Mouse (Mus musculus) lung, postnatal 0 days (tissue): ENCODE results near the gene Ralgps2.

Experiments
- CTCF ChIP-seq: IDR thresholded peaks from 2 replicates; pipeline ENCODE4 v1.5.1; 2016; ENCODE audit warnings: antibody characterized with exemption, mild to moderate bottlenecking
- EP300 ChIP-seq: IDR thresholded peaks from 2 replicates; pipeline ENCODE4 v1.6.1; 2016; ENCODE audit warnings: antibody characterized with exemption, mild to moderate bottlenecking, control low read depth

GRCm38 (mm10) chr1:156913190-156913589, 26.2 kb downstream of the Ralgps2 start:
- TF ChIP-seq CTCF (no peak), EP300 (no peak)
